Mouse (Mus musculus): ENCODE results near the gene Olfr730.

Gene Olfr730

GRCm38 (mm10) chr14:50188098-50188497 is at the start of gene Olfr730:
Gene Olfr730 (minus strand): TSS chr14:50188198.
- no peak for DNase-seq

DNA sequence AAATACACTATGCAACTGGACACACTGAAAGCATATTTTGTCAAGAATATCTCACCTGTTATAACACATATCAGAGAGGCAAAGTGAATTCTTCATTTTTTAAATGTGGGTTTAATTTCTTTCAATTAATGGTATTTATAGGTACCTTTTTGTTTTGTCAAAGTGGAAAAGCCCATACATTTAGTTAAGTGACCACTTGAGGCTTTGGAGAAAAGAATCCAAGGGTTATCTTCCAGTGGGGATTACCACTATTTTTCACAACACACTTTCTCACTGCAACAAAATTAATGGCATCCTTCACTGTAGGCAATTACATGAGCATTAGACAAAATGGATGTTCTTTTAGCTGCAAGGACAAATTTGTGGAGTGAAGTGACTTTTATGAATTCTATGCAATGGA is 35.2 kb downstream of the Olfr730 start, which contains the start of gene Olfr729:
Gene Olfr729, minus strand, starts transcription at position 101 of the 400 bp plus-strand sequence.
- no peak for DNase-seq

GRCm38 (mm10) chr14:50142580-50142979 is 45.4 kb downstream of the Olfr730 start, which contains the start of gene Olfr728:
Gene Olfr728 (minus strand): TSS chr14:50142680.
- DNase-seq: no peak
